Mouse (Mus musculus): ENCODE measurements around the gene Hoxc6.

Hoxc6 gene

GRCm38 (mm10) chr15:102991782-102992181, 6.3 kb upstream of the Hoxc6 start:
- DNase-seq: no peak

GRCm38 (mm10) chr15:102992206-102992605, 5.9 kb upstream of the Hoxc6 start:
- no peak for DNase-seq

GRCm38 (mm10) chr15:102992863-102993262, 5.2 kb upstream of the Hoxc6 start:
- DNase-seq: no peak

- DNase-seq: no peak
Observed at GRCm38 (mm10) chr15:102996548-102996947, 1.5 kb upstream of the Hoxc6 start.

- DNase-seq: no peak
Observed at GRCm38 (mm10) chr15:102997431-102997830, 626 bp upstream of the Hoxc6 start.

GRCm38 (mm10) chr15:102998608-102999182, 638 bp downstream of the Hoxc6 start:
- DNase-seq: no peak

- DNase-seq: peak; percentile 44
Observed at GRCm38 (mm10) chr15:102999183-102999831, 1.2 kb downstream of the Hoxc6 start.

- DNase-seq: no peak
Observed at GRCm38 (mm10) chr15:102999955-103000354, 1.9 kb downstream of the Hoxc6 start.

- DNase-seq: no peak
Observed at GRCm38 (mm10) chr15:103000501-103000901, 2.4 kb downstream of the Hoxc6 start.

- no peak for DNase-seq
Observed at GRCm38 (mm10) chr15:103001370-103001769, 3.3 kb downstream of the Hoxc6 start.

GRCm38 (mm10) chr15:103002156-103002555, 4.1 kb downstream of the Hoxc6 start:
- DNase-seq: no peak

- no peak for DNase-seq
Observed at GRCm38 (mm10) chr15:103002821-103003448, 4.9 kb downstream of the Hoxc6 start.

GRCm38 (mm10) chr15:103005308-103005707, 7.3 kb downstream of the Hoxc6 start:
- no peak for DNase-seq

GRCm38 (mm10) chr15:103005797-103006196, 7.7 kb downstream of the Hoxc6 start:
- DNase-seq: no peak

- DNase-seq: no peak
Observed at GRCm38 (mm10) chr15:103006326-103006725, 8.3 kb downstream of the Hoxc6 start.

- no peak for DNase-seq
Observed at GRCm38 (mm10) chr15:103009265-103010111, 11.4 kb downstream of the Hoxc6 start.

GRCm38 (mm10) chr15:103010112-103010846, 12.2 kb downstream of the Hoxc6 start:
- no peak for DNase-seq

- DNase-seq: no peak
Observed at GRCm38 (mm10) chr15:103010847-103011555, 12.9 kb downstream of the Hoxc6 start.

- no peak for DNase-seq
Observed at GRCm38 (mm10) chr15:103011928-103012486, 13.9 kb downstream of the Hoxc6 start.

GRCm38 (mm10) chr15:103013238-103013984, 15.4 kb downstream of the Hoxc6 start:
- DNase-seq: peak; percentile 28

All from lung, postnatal 10 days (tissue).